20 mouse cellular contexts compared by ENCODE assay signal in genomic region chr7:105441426-105441825, GRCm38 (mm10). TPM values are rescaled to one million over a fixed set of nuclear protein-coding genes. Genes with fewer than 3 reads are reported as not detected.
DNase-seq lines count a peak whose midpoint lies in the region; ATAC-seq and TF ChIP-seq lines count a peak whose summit lies in the region.
"Had no signal": no experiment of that assay in that cellular context is flagged by ENCODE, and none has a peak within 500 bp of the region (broad histone marks: within the 10 kb centered on the region; RNA-seq: fewer than 3 reads in every experiment).

No protein-coding gene starts in this region.

- H3K9me3 ChIP-seq in stomach, embryonic 14.5 days (ENCODE audit: control insufficient read depth, low read depth, low read length): no peaks in the 10 kb centered on the region
- H3K9me3 ChIP-seq in stomach, embryonic 15.5 days: no peaks in the 10 kb centered on the region
- H3K9me3 ChIP-seq in stomach, postnatal 0 days (ENCODE audit: control insufficient read depth, low read length): no peaks in the 10 kb centered on the region
- H3K9me3 ChIP-seq: embryonic facial prominence, embryonic 10.5 days; embryonic facial prominence, embryonic 12.5 days; forebrain, embryonic 13.5 days; forebrain, embryonic 15.5 days had no signal

- no peak for TF ChIP-seq CTCF in stomach, postnatal 0 days (IDR thresholded peaks at IDR 0.05; ENCODE audit: low read depth)

- TF ChIP-seq EP300 in stomach, postnatal 0 days (optimal IDR thresholded peaks at IDR 0.05): no peak

- H3K9ac ChIP-seq in stomach, embryonic 14.5 days (replicated peaks; ENCODE audit: low read depth, low read length): no peak overlapping the region
- no peak overlapping the region for H3K9ac ChIP-seq in stomach, embryonic 15.5 days
- H3K9ac ChIP-seq in stomach, postnatal 0 days (ENCODE audit: low read length): no peak overlapping the region
- H3K9ac ChIP-seq: embryonic facial prominence, embryonic 12.5 days; forebrain, embryonic 13.5 days; forebrain, embryonic 15.5 days; forebrain, postnatal 0 days had no signal

- no peak overlapping the region for H3K4me2 ChIP-seq in stomach, embryonic 14.5 days (replicated peaks; ENCODE audit: low read depth, low read length)
- H3K4me2 ChIP-seq in stomach, embryonic 15.5 days: no peak overlapping the region
- H3K4me2 ChIP-seq in stomach, postnatal 0 days (replicated peaks; ENCODE audit: low read depth): no peak overlapping the region
- H3K4me2 ChIP-seq: embryonic facial prominence, embryonic 12.5 days; forebrain, embryonic 13.5 days; forebrain, embryonic 15.5 days had no signal

- WGBS in stomach, embryonic 14.5 days: 36% methylated on average over 4 of the region's 4 CpGs
- WGBS in stomach, embryonic 15.5 days: 45% methylated on average over 4 of the region's 4 CpGs
- 38% methylated on average over 4 of the region's 4 CpGs for whole genome bisulfite sequencing in stomach, postnatal 0 days

- no peak for DNase-seq in stomach, postnatal 0 days (ENCODE audit: low spot score)
- no peak for DNase-seq in adrenal gland, adult 2 months
- DNase-seq in kidney, postnatal 36 days: no peak
- DNase-seq: adrenal gland, adult 8-10 months; adrenal gland, postnatal 14 days; adrenal gland, postnatal 36 days; cerebellum, adult 11-12 months; cerebellum, adult 2 months; cerebellum, adult 9-10 months; cerebellum, postnatal 10 days; cerebellum, postnatal 25 days; forebrain, postnatal 0 days had no signal

- no peak overlapping the region for H3K27ac ChIP-seq in stomach, embryonic 14.5 days (ENCODE audit: low read length)
- H3K27ac ChIP-seq in stomach, embryonic 15.5 days: peak overlapping the region; percentile 3; the same call in 1 of the 2 replicates
- H3K27ac ChIP-seq in stomach, postnatal 0 days (replicated peaks): no peak overlapping the region
- H3K27ac ChIP-seq: embryonic facial prominence, embryonic 10.5 days; embryonic facial prominence, embryonic 12.5 days; forebrain, embryonic 13.5 days; forebrain, embryonic 15.5 days had no signal

- no peaks in the 10 kb centered on the region for H3K27me3 ChIP-seq in stomach, embryonic 14.5 days (ENCODE audit: control insufficient read depth, insufficient read depth, low read length)
- H3K27me3 ChIP-seq in stomach, embryonic 15.5 days (replicated peaks): no peaks in the 10 kb centered on the region
- no peaks in the 10 kb centered on the region for H3K27me3 ChIP-seq in stomach, postnatal 0 days (ENCODE audit: control insufficient read depth, insufficient read depth, low read length)
- H3K27me3 ChIP-seq: embryonic facial prominence, embryonic 12.5 days; forebrain, embryonic 13.5 days; forebrain, embryonic 15.5 days had no signal

- H3K4me1 ChIP-seq in stomach, embryonic 14.5 days (ENCODE audit: control insufficient read depth, insufficient read depth, low read length): no peaks in the 10 kb centered on the region
- no peaks in the 10 kb centered on the region for H3K4me1 ChIP-seq in stomach, embryonic 15.5 days
- H3K4me1 ChIP-seq in stomach, postnatal 0 days (replicated peaks; ENCODE audit: control insufficient read depth, insufficient read depth): no peaks in the 10 kb centered on the region
- H3K4me1 ChIP-seq: embryonic facial prominence, embryonic 12.5 days; forebrain, embryonic 13.5 days; forebrain, embryonic 15.5 days had no signal

- H3K36me3 ChIP-seq in stomach, embryonic 14.5 days (ENCODE audit: control insufficient read depth, insufficient read depth, low read length): no peaks in the 10 kb centered on the region
- H3K36me3 ChIP-seq in stomach, embryonic 15.5 days: no peaks in the 10 kb centered on the region
- no peaks in the 10 kb centered on the region for H3K36me3 ChIP-seq in stomach, postnatal 0 days (ENCODE audit: control insufficient read depth, insufficient read depth, low read length)
- H3K36me3 ChIP-seq: embryonic facial prominence, embryonic 10.5 days; embryonic facial prominence, embryonic 12.5 days; forebrain, embryonic 15.5 days had no signal

- no peak overlapping the region for H3K4me3 ChIP-seq in stomach, embryonic 14.5 days (ENCODE audit: low read depth, low read length)
- no peak overlapping the region for H3K4me3 ChIP-seq in stomach, embryonic 15.5 days (replicated peaks)
- H3K4me3 ChIP-seq in stomach, postnatal 0 days (ENCODE audit: low read depth, low read length): no peak overlapping the region
- H3K4me3 ChIP-seq: embryonic facial prominence, embryonic 10.5 days; embryonic facial prominence, embryonic 12.5 days; forebrain, embryonic 13.5 days; forebrain, embryonic 15.5 days had no signal

- peak; percentile 61 for ATAC-seq in stomach, embryonic 14.5 days (ENCODE audit: insufficient number of reproducible peaks, insufficient read depth, low FRiP score, low read depth)
- peak; percentile 78 for ATAC-seq in stomach, embryonic 15.5 days (ENCODE audit: insufficient read depth, low FRiP score, low read depth)
- ATAC-seq in stomach, postnatal 0 days (ENCODE audit: low FRiP score, low TSS enrichment): peak; percentile 77
- ATAC-seq: forebrain, embryonic 13.5 days; forebrain, embryonic 15.5 days; forebrain, postnatal 0 days had no signal

RNA-seq across cellular contexts. Expression of gene Cckbr, which starts 15.9 kb away (rescaled TPM):
- polyA plus RNA-seq in stomach, embryonic 14.5 days (2014; fragmentation: Nextera tagmentation; extraction: Ambion mirVana): 0.85 and 0.87 TPM in 2 replicates
- 0.52 and 0.57 TPM in 2 replicates for polyA plus RNA-seq in stomach, embryonic 15.5 days (2015; fragmentation: Nextera tagmentation; extraction: Ambion mirVana)
- polyA plus RNA-seq in stomach, postnatal 0 days (2015; fragmentation: Nextera tagmentation; extraction: Ambion mirVana): 3.3 and 3.6 TPM in 2 replicates
- not detected for total RNA-seq in adrenal gland, adult 2 months (2021)
- 0.04 and 0.10 TPM in 2 replicates for polyA plus RNA-seq in adrenal gland, adult 2 months (2012; rRNA removed)
- total RNA-seq: adrenal gland, postnatal 14 days; adrenal gland, postnatal 36 days; MEL had no signal
- polyA plus RNA-seq: C2C12 had no signal

RNA-seq across cellular contexts. Expression of gene Cnga4, which starts 37.1 kb away (rescaled TPM):
- polyA plus RNA-seq in stomach, embryonic 14.5 days (2014; fragmentation: Nextera tagmentation; extraction: Ambion mirVana): not detected in 2 replicates
- polyA plus RNA-seq in stomach, embryonic 15.5 days (2015; fragmentation: Nextera tagmentation; extraction: Ambion mirVana): not detected in 2 replicates
- not detected in 2 replicates for polyA plus RNA-seq in stomach, postnatal 0 days (2015; fragmentation: Nextera tagmentation; extraction: Ambion mirVana)
- not detected for total RNA-seq in adrenal gland, adult 2 months (2021)
- 0.13 and 0.26 TPM in 2 replicates for polyA plus RNA-seq in adrenal gland, adult 2 months (2012; rRNA removed)
- total RNA-seq: adrenal gland, adult 8-10 months; adrenal gland, postnatal 14 days; adrenal gland, postnatal 36 days; MEL had no signal
- polyA plus RNA-seq: C2C12; forebrain, embryonic 13.5 days had no signal

RNA-seq across cellular contexts. Expression of gene Cavin3, which starts 40.7 kb away (rescaled TPM):
- 113 and 121 TPM in 2 replicates for polyA plus RNA-seq in stomach, embryonic 14.5 days (2014; fragmentation: Nextera tagmentation; extraction: Ambion mirVana)
- polyA plus RNA-seq in stomach, embryonic 15.5 days (2015; fragmentation: Nextera tagmentation; extraction: Ambion mirVana): 115 and 131 TPM in 2 replicates
- polyA plus RNA-seq in stomach, postnatal 0 days (2015; fragmentation: Nextera tagmentation; extraction: Ambion mirVana): 163 and 184 TPM in 2 replicates
- total RNA-seq in adrenal gland, adult 2 months (2021): 10 to 100 TPM; 71.0 to 90.9 TPM
- 158 and 163 TPM in 2 replicates for polyA plus RNA-seq in adrenal gland, adult 2 months (2012; rRNA removed)
- total RNA-seq: MEL had no signal

RNA-seq across cellular contexts. Expression of gene Fam160a2, which starts 41.6 kb away (rescaled TPM):
- 40.3 and 41.1 TPM in 2 replicates for polyA plus RNA-seq in stomach, embryonic 14.5 days (2014; fragmentation: Nextera tagmentation; extraction: Ambion mirVana)
- polyA plus RNA-seq in stomach, embryonic 15.5 days (2015; fragmentation: Nextera tagmentation; extraction: Ambion mirVana): 40.7 and 44.0 TPM in 2 replicates
- 18.5 and 20.6 TPM in 2 replicates for polyA plus RNA-seq in stomach, postnatal 0 days (2015; fragmentation: Nextera tagmentation; extraction: Ambion mirVana)
- total RNA-seq in adrenal gland, adult 2 months (2021): 10 to 100 TPM; 18.5 to 25.5 TPM
- polyA plus RNA-seq in adrenal gland, adult 2 months (2012; rRNA removed): 50.5 and 54.7 TPM in 2 replicates
